Mouse (Mus musculus): ENCODE measurements around the gene Sla2. TPM values are rescaled to one million over a fixed set of nuclear protein-coding genes. Genes with fewer than 3 reads are reported as not detected.
"Not testable (repeated sequence)": the region's sequence is repeated elsewhere in the genome, so short reads cannot be mapped to it uniquely, and the experiment has no call there.

Sla2 gene
- polyA plus RNA-seq, 1 experiment from 2014 or later, result 0.23 TPM

DNA sequence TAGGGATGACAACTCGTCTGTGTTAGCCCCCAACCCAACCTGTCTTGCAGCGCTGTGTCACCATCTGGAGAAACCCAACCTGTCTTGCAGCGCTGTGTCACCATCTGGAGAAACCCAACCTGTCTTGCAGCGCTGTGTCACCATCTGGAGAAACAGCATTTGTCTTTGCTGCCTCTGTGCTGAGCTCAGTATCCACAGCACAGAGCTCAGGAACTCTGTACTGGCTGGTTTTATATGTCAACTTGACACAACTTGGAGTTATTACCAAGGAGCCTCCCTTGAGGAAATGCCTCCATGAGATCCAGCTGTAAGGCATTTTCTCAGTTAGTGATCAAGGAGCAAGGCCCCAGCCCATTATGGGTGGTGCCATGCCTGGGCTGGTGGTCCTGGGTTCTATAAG lies 38.1 kb upstream of the Sla2 start:
- not testable (repeated sequence) for H3K4me3 ChIP-seq (ENCODE audit: low read length); H3K27ac ChIP-seq (ENCODE audit: low read depth, low read length); H3K9ac ChIP-seq (ENCODE audit: low read depth, low read length); H3K4me2 ChIP-seq (replicated peaks; ENCODE audit: low read depth, low read length); H3K9me3 ChIP-seq (ENCODE audit: control insufficient read depth, low read length); H3K27me3 ChIP-seq (ENCODE audit: control insufficient read depth, insufficient read depth, low read length); H3K36me3 ChIP-seq (ENCODE audit: control insufficient read depth, insufficient read depth, low read length); H3K4me1 ChIP-seq (ENCODE audit: control insufficient read depth, insufficient read depth, low read length)
- 65% methylated on average over 4 of the region's 4 CpGs for WGBS
- peak; percentile 56 for ATAC-seq (ENCODE audit: low FRiP score, low TSS enrichment)

DNA sequence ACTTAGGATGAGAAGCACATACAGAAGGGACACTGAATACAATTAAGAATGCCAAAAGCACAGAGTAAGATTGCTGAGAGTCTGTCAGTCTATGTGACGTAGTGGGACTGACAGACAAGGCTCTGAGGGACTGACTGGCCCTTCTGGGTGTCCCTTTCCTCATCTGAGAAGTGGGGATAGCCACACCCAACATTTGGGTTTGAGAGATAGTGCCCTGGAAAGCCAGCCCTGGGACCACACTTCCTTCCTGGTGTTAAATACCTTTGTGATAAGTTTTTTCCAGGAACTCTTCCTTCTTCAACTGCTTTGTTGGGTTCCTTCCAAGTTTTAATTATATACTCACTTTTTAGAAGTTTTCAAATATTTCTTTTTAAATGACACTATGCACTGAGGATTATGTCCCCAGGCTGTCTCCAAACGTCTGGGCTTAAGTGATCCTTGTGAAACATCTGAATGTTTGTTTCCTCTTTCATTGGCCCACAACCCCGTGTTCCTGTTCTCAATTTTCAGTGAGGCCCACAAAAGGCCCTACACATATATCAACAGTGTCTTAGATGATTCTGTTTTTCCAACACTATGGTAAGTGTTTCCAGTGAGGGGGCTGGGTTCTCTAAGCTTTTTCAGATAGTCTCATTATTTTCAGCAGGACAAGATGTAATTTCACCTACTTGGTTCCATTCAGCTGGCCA lies 37.4 kb upstream of the Sla2 start:
- no peak overlapping the region for H3K4me3 ChIP-seq (ENCODE audit: low read length)
- no peaks in the 10 kb centered on the region for H3K4me1 ChIP-seq (ENCODE audit: control insufficient read depth, insufficient read depth, low read length)
- H3K27ac ChIP-seq (ENCODE audit: low read depth, low read length), result no peak overlapping the region; the same call in 1 of the 2 replicates
- peaks cover 4% of the 10 kb centered on the region; the same call in 1 of the 2 replicates for H3K36me3 ChIP-seq (ENCODE audit: control insufficient read depth, insufficient read depth, low read length)
- H3K4me2 ChIP-seq (replicated peaks; ENCODE audit: low read depth, low read length), result no peak overlapping the region
- no peaks in the 10 kb centered on the region for H3K9me3 ChIP-seq (ENCODE audit: control insufficient read depth, low read length)
- no peak overlapping the region for H3K9ac ChIP-seq (ENCODE audit: low read depth, low read length)
- no peaks in the 10 kb centered on the region for H3K27me3 ChIP-seq (ENCODE audit: control insufficient read depth, insufficient read depth, low read length)
- ATAC-seq (ENCODE audit: low FRiP score, low TSS enrichment), result peak; percentile 45; the same call in 1 of the 2 replicates
- 38% methylated on average over 3 of the region's 3 CpGs for WGBS

DNA sequence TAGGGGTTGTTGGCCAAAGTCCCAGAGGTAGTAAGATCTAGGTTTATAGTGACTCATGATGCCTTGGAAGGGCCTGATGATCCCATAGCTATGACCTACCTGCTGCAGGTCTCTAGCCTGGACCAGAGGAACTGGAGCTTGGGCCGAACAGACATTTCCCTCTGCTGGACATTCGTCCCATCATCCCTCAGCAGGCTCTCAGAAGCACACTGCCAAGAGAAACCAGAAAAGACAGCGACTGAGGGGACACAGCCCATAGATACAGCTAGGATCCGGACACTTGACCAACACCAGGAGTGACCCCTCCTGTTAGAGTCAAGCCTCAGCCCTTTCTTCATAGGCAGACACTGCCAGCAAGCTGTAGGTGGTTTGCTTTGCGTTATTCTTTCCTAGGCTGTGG lies 36.1 kb upstream of the Sla2 start:
- Histone ChIP-seq H3K9me3 (ENCODE audit: control insufficient read depth, low read length) (no peaks in the 10 kb centered on the region), H3K4me1 (ENCODE audit: control insufficient read depth, insufficient read depth, low read length) (no peaks in the 10 kb centered on the region), H3K27ac (ENCODE audit: low read depth, low read length) (no peak overlapping the region), H3K4me2 (replicated peaks; ENCODE audit: low read depth, low read length) (no peak overlapping the region), H3K4me3 (ENCODE audit: low read length) (no peak overlapping the region), H3K36me3 (ENCODE audit: control insufficient read depth, insufficient read depth, low read length) (no peaks in the 10 kb centered on the region), H3K9ac (ENCODE audit: low read depth, low read length) (no peak overlapping the region), H3K27me3 (ENCODE audit: control insufficient read depth, insufficient read depth, low read length) (no peaks in the 10 kb centered on the region)
- no peak for ATAC-seq (ENCODE audit: low FRiP score, low TSS enrichment)
- 83% methylated on average over 5 of the region's 5 CpGs for WGBS

DNA sequence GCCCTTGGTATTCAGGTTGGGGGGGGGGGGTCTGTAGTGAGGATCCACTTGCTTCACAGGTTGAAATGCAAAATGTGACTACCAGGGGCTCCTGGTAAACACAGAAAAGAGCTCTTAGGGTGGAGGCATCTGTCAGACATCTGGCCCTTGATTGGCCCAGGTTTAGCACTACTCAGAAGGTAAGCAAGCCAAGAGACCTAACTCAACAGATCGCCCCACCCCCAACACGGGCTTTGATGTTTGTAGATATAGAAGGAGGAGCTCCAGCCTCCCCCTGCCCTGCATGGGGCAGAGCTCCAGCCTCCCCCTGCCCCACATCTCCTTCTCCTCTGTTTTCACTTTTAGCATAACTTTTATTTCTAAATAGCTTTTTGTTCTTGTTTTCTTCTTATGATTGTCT lies 32.8 kb upstream of the Sla2 start:
- Histone ChIP-seq H3K36me3 (ENCODE audit: control insufficient read depth, insufficient read depth, low read length) (no peaks in the 10 kb centered on the region), H3K27me3 (ENCODE audit: control insufficient read depth, insufficient read depth, low read length) (no peaks in the 10 kb centered on the region)
- WGBS, result 63% methylated on average over 2 of the region's 2 CpGs

GRCm38 (mm10) chr2:156919191-156919590 lies 32.2 kb upstream of the Sla2 start:
- ATAC-seq (ENCODE audit: low FRiP score, low TSS enrichment); H3K27me3 ChIP-seq (ENCODE audit: control insufficient read depth, insufficient read depth, low read length): not testable (repeated sequence)
- WGBS, result 87% methylated on average over 11 of the region's 11 CpGs

More for the DNA sequence above, 32.8 kb upstream of the Sla2 start:
- no peak overlapping the region for H3K4me2 ChIP-seq (replicated peaks; ENCODE audit: low read depth, low read length)
- H3K9ac ChIP-seq (ENCODE audit: low read depth, low read length), result no peak overlapping the region
- H3K9me3 ChIP-seq (ENCODE audit: control insufficient read depth, low read length), result no peaks in the 10 kb centered on the region
- no peak for ATAC-seq (ENCODE audit: low FRiP score, low TSS enrichment)
- no peaks in the 10 kb centered on the region for H3K4me1 ChIP-seq (ENCODE audit: control insufficient read depth, insufficient read depth, low read length)
- H3K4me3 ChIP-seq (ENCODE audit: low read length), result no peak overlapping the region
- H3K27ac ChIP-seq (ENCODE audit: low read depth, low read length), result no peak overlapping the region

GRCm38 (mm10) chr2:156918562-156918961 lies 31.6 kb upstream of the Sla2 start:
- H3K36me3 ChIP-seq (ENCODE audit: control insufficient read depth, insufficient read depth, low read length), result no peaks in the 10 kb centered on the region
- ATAC-seq (ENCODE audit: low FRiP score, low TSS enrichment), result no peak
- WGBS, result 68% methylated on average over 4 of the region's 4 CpGs
- no peak overlapping the region for H3K4me3 ChIP-seq (ENCODE audit: low read length)
- H3K4me2 ChIP-seq (replicated peaks; ENCODE audit: low read depth, low read length), result no peak overlapping the region
- no peak overlapping the region for H3K27ac ChIP-seq (ENCODE audit: low read depth, low read length)
- H3K4me1 ChIP-seq (ENCODE audit: control insufficient read depth, insufficient read depth, low read length), result no peaks in the 10 kb centered on the region
- H3K9me3 ChIP-seq (ENCODE audit: control insufficient read depth, low read length), result no peaks in the 10 kb centered on the region
- no peaks in the 10 kb centered on the region for H3K27me3 ChIP-seq (ENCODE audit: control insufficient read depth, insufficient read depth, low read length)
- H3K9ac ChIP-seq (ENCODE audit: low read depth, low read length), result no peak overlapping the region

More at GRCm38 (mm10) chr2:156919191-156919590, 32.2 kb upstream of the Sla2 start:
- H3K36me3 ChIP-seq (ENCODE audit: control insufficient read depth, insufficient read depth, low read length); H3K9ac ChIP-seq (ENCODE audit: low read depth, low read length); H3K9me3 ChIP-seq (ENCODE audit: control insufficient read depth, low read length); H3K4me2 ChIP-seq (replicated peaks; ENCODE audit: low read depth, low read length); H3K27ac ChIP-seq (ENCODE audit: low read depth, low read length); H3K4me1 ChIP-seq (ENCODE audit: control insufficient read depth, insufficient read depth, low read length); H3K4me3 ChIP-seq (ENCODE audit: low read length): not testable (repeated sequence)

DNA sequence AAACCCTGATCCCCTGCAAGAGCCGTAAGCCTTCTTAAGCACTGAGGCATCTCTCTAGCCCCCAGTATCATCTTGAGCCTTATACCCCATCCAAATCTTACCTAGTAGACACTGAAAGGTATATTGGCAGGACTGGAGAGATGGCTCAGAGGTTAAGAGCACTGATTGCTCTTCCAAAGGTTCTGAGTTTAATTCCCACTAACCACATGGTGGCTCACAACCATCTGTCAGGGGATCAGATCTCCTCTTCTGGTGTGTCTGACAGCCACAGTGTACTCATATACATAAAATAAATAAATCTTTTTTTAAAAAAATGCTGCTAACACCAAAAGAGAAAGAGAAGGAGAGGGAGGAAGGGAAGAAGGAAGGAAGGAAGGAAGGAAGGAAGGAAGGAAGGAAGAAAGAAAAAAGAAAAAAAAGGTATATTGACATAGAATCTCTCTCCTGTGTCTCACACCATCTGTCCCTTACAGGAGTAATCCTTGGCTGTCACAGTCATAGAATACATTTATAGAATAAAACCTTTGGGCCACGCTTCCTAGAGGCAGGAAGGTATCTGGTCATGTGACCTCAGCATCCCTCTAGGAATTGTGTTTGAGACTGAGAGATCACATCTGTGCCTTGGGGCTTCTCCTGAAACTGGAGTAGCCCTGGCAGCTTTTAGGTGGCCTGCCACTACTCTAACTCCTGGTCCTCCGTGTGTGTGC lies 29.6 kb upstream of the Sla2 start:
- Histone ChIP-seq H3K27ac (ENCODE audit: low read depth, low read length) (no peak overlapping the region), H3K9me3 (ENCODE audit: control insufficient read depth, low read length) (no peaks in the 10 kb centered on the region), H3K4me1 (ENCODE audit: control insufficient read depth, insufficient read depth, low read length) (no peaks in the 10 kb centered on the region), H3K27me3 (ENCODE audit: control insufficient read depth, insufficient read depth, low read length) (no peaks in the 10 kb centered on the region), H3K9ac (ENCODE audit: low read depth, low read length) (no peak overlapping the region), H3K4me2 (replicated peaks; ENCODE audit: low read depth, low read length) (no peak overlapping the region), H3K36me3 (ENCODE audit: control insufficient read depth, insufficient read depth, low read length) (no peaks in the 10 kb centered on the region), H3K4me3 (ENCODE audit: low read length) (no peak overlapping the region)
- WGBS, result 82% methylated on average over 3 of the region's 3 CpGs
- ATAC-seq (ENCODE audit: low FRiP score, low TSS enrichment), result no peak

GRCm38 (mm10) chr2:156915559-156915958 lies 28.6 kb upstream of the Sla2 start:
- 87% methylated on average over 3 of the region's 3 CpGs for WGBS
- ATAC-seq (ENCODE audit: low FRiP score, low TSS enrichment), result no peak
- Histone ChIP-seq H3K4me1 (ENCODE audit: control insufficient read depth, insufficient read depth, low read length) (no peaks in the 10 kb centered on the region), H3K4me2 (replicated peaks; ENCODE audit: low read depth, low read length) (no peak overlapping the region), H3K9me3 (ENCODE audit: control insufficient read depth, low read length) (no peaks in the 10 kb centered on the region), H3K36me3 (ENCODE audit: control insufficient read depth, insufficient read depth, low read length) (no peaks in the 10 kb centered on the region), H3K27ac (ENCODE audit: low read depth, low read length) (no peak overlapping the region), H3K9ac (ENCODE audit: low read depth, low read length) (no peak overlapping the region), H3K4me3 (ENCODE audit: low read length) (no peak overlapping the region), H3K27me3 (ENCODE audit: control insufficient read depth, insufficient read depth, low read length) (no peaks in the 10 kb centered on the region)

DNA sequence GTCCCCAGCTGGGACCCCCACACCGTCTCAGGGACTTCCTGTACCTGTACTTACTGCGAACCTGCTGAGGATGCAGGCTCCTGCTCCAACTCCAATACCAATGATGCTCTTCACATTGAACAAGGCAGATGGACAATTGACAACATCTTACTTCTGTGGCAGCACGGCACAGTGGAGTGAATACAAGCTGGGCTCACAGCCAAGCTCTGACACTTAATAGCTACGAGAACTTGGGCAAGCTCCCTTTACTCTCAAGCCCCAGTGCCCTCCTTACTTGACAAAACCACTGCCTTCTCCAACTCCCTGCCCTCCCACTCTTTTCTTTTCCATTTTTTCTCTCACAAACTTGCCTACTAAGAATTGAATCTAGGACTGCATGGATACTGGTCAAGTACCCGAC lies 26.2 kb upstream of the Sla2 start:
- Histone ChIP-seq H3K9me3 (ENCODE audit: control insufficient read depth, low read length) (no peaks in the 10 kb centered on the region), H3K4me2 (replicated peaks; ENCODE audit: low read depth, low read length) (no peak overlapping the region), H3K4me1 (ENCODE audit: control insufficient read depth, insufficient read depth, low read length) (no peaks in the 10 kb centered on the region), H3K27ac (ENCODE audit: low read depth, low read length) (no peak overlapping the region), H3K36me3 (ENCODE audit: control insufficient read depth, insufficient read depth, low read length) (no peaks in the 10 kb centered on the region), H3K9ac (ENCODE audit: low read depth, low read length) (no peak overlapping the region), H3K27me3 (ENCODE audit: control insufficient read depth, insufficient read depth, low read length) (no peaks in the 10 kb centered on the region), H3K4me3 (ENCODE audit: low read length) (no peak overlapping the region)
- no peak for ATAC-seq (ENCODE audit: low FRiP score, low TSS enrichment)
- WGBS, result 70% methylated on average over 5 of the region's 5 CpGs
